Mouse (Mus musculus): ENCODE results near the gene Ucn. TPM values are rescaled to one million over a fixed set of nuclear protein-coding genes. Genes with fewer than 3 reads are reported as not detected.
A peak's percentile ranks its signal among the peaks of the same experiment; 100 is the strongest.

Gene Ucn
- polyA plus RNA-seq, 1 experiment from 2014 or later = not detected

DNA sequence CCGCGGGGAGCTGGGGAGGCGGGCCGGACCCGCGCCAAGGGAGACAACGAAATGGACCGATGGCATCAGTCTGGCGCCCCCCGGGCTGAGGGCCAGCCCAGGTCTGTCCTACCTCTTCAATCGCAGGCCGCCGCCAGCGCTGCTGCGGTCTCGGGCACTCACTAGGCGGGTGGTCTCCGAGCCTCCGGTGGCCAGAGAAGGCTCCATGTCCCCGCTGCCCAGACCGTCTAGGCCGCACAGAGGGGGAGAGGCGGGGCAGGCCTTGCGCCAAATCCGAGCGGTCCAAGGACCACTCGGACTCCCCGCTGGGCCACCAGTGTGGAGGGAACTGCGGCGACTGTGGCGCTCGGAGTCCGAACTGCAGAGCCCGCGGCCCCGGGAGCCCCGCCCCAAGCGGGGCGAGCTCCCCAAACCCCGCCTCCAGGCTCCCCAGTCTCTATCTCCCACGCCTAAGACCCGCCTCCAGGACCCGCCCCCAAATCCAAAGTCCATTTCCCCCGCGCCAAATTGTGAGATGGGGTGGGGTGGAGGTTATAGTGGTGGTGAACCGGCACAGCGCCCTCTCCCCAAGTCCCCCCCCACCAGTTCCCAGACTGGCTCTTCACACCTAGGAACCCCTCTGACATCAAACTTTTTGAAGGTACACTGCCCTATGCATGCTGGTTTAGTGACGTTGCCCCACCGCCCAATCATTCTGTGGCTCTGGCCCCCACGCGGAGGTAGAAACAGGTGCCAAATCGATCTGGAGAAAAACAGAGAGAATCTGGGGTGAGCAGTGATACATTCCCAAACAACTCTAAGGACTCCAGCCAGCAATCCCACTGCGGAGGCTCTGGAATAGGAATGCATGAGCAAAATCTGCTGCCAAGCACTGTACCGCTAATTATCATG, 45.2 kb downstream of the Ucn start:
- Histone ChIP-seq H3K4me2 (ENCODE audit: low read depth, low read length) (peak overlapping the region; percentile 88), H3K4me3 (ENCODE audit: low read length) (peak overlapping the region; percentile 56), H3K9ac (ENCODE audit: low read depth, low read length) (peak overlapping the region; percentile 55), H3K9me3 (ENCODE audit: control insufficient read depth, low read length) (no peaks in the 10 kb centered on the region), H3K36me3 (ENCODE audit: control insufficient read depth, insufficient read depth, low read length) (no peaks in the 10 kb centered on the region; the same call in 1 of the 2 replicates), H3K27me3 (replicated peaks; ENCODE audit: control insufficient read depth, insufficient read depth, low read length) (peaks cover 88% of the 10 kb centered on the region), H3K4me1 (ENCODE audit: control insufficient read depth, insufficient read depth, low read length) (peaks cover 31% of the 10 kb centered on the region), H3K27ac (ENCODE audit: low read length) (no peak overlapping the region)
- peak; percentile 87 for ATAC-seq
- under 1% methylated on average over 50 of the region's 54 CpGs for WGBS

DNA sequence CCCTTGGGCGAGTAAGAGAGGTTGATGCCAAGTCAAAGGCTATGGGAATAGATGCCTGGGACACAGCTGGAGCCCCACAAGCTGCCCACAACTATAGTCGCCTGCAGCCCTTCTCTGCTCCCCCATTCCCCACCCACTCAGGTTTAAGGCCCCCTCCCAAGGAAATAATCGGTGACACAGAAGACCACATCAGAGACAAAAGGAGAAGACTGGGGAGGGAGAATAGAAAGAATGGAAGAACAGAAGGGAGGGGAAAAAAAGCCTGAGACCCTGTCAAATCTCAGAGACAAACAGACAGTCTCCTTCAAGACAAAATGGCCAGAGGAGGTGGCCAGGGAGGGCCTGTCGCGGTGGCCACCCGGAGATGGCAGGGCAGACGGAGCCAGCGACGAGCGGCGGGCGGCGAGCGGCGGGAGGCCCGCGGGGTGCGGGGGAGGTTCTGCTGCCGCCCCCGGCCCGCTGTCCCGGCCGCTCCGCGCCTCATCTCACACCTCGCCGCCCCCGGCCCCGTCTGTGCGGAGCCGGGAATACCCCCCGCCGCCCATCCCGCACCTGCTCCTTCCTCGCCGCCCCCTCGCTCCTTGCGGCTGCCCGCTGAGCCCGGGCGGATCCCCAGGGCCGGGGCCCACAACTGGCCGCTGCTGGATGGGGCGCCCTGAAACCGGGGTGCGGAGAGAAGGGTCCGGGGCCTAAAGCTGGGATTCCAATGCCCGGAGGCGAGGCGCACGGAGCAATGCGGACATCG, 46.2 kb downstream of the Ucn start:
- peaks cover 31% of the 10 kb centered on the region for H3K4me1 ChIP-seq (ENCODE audit: control insufficient read depth, insufficient read depth, low read length)
- H3K36me3 ChIP-seq (ENCODE audit: control insufficient read depth, insufficient read depth, low read length) = no peaks in the 10 kb centered on the region; the same call in 1 of the 2 replicates
- peak overlapping the region; percentile 56 for H3K4me3 ChIP-seq (ENCODE audit: low read length)

More for the DNA sequence above, 46.2 kb downstream of the Ucn start:
- Histone ChIP-seq H3K9ac (ENCODE audit: low read depth, low read length) (peak overlapping the region; percentile 55; the same call in 1 of the 2 replicates), H3K4me2 (ENCODE audit: low read depth, low read length) (peak overlapping the region; percentile 88), H3K9me3 (ENCODE audit: control insufficient read depth, low read length) (no peaks in the 10 kb centered on the region), H3K27ac (ENCODE audit: low read length) (no peak overlapping the region), H3K27me3 (replicated peaks; ENCODE audit: control insufficient read depth, insufficient read depth, low read length) (peaks cover 82% of the 10 kb centered on the region)
- no peak for ATAC-seq
- 4% methylated on average over 31 of the region's 53 CpGs for WGBS

Other genes with a start within 250 kb of the Ucn start
- 459 and 477 TPM in 2 replicates for gene Ost4, start 231.0 kb downstream of the Ucn start, polyA plus RNA-seq (2015; fragmentation: Nextera tagmentation; extraction: Ambion mirVana)
- gene Emilin1, start 225.4 kb downstream of the Ucn start, polyA plus RNA-seq (2015; fragmentation: Nextera tagmentation; extraction: Ambion mirVana) = 173 and 177 TPM in 2 replicates
- gene Khk, start 217.4 kb downstream of the Ucn start, polyA plus RNA-seq (2015; fragmentation: Nextera tagmentation; extraction: Ambion mirVana) = 26.9 and 32.5 TPM in 2 replicates
- 67.0 and 88.7 TPM in 2 replicates for gene Cgref1, start 193.2 kb downstream of the Ucn start, polyA plus RNA-seq (2015; fragmentation: Nextera tagmentation; extraction: Ambion mirVana)
- gene Preb, start 178.5 kb downstream of the Ucn start, polyA plus RNA-seq (2015; fragmentation: Nextera tagmentation; extraction: Ambion mirVana) = 222 and 227 TPM in 2 replicates
- 3.3 and 4.2 TPM in 2 replicates for gene Tcf23, start 170.2 kb downstream of the Ucn start, polyA plus RNA-seq (2015; fragmentation: Nextera tagmentation; extraction: Ambion mirVana)
- 180 and 190 TPM in 2 replicates for gene Atraid, start 90.5 kb downstream of the Ucn start, polyA plus RNA-seq (2015; fragmentation: Nextera tagmentation; extraction: Ambion mirVana)
- 18.8 TPM in 2 replicates for gene Slc5a6, start 89.9 kb downstream of the Ucn start, polyA plus RNA-seq (2015; fragmentation: Nextera tagmentation; extraction: Ambion mirVana)
- gene Cad, start 84.0 kb downstream of the Ucn start, polyA plus RNA-seq (2015; fragmentation: Nextera tagmentation; extraction: Ambion mirVana) = 16.8 and 18.2 TPM in 2 replicates
- gene Dnajc5g, start 32.5 kb downstream of the Ucn start, polyA plus RNA-seq (2015; fragmentation: Nextera tagmentation; extraction: Ambion mirVana) = not detected in 2 replicates
- 0.12 and 0.15 TPM in 2 replicates for gene Slc30a3, start 30.6 kb downstream of the Ucn start, polyA plus RNA-seq (2015; fragmentation: Nextera tagmentation; extraction: Ambion mirVana)
- gene Trim54, start 22.1 kb downstream of the Ucn start, polyA plus RNA-seq (2015; fragmentation: Nextera tagmentation; extraction: Ambion mirVana) = not detected in 2 replicates
- gene Mpv17, start 15.4 kb upstream of the Ucn start, polyA plus RNA-seq (2015; fragmentation: Nextera tagmentation; extraction: Ambion mirVana) = 80.3 and 84.4 TPM in 2 replicates
- 1.1 TPM in 2 replicates for gene Gm29609, start 41.1 kb upstream of the Ucn start, polyA plus RNA-seq (2015; fragmentation: Nextera tagmentation; extraction: Ambion mirVana)
- 56.4 and 60.3 TPM in 2 replicates for gene Gtf3c2, start 41.3 kb upstream of the Ucn start, polyA plus RNA-seq (2015; fragmentation: Nextera tagmentation; extraction: Ambion mirVana)
- gene Snx17, start 54.4 kb upstream of the Ucn start, polyA plus RNA-seq (2015; fragmentation: Nextera tagmentation; extraction: Ambion mirVana) = 143 and 149 TPM in 2 replicates
- gene Eif2b4, start 54.6 kb upstream of the Ucn start, polyA plus RNA-seq (2015; fragmentation: Nextera tagmentation; extraction: Ambion mirVana) = 67.1 and 67.6 TPM in 2 replicates
- gene Zfp513, start 63.5 kb upstream of the Ucn start, polyA plus RNA-seq (2015; fragmentation: Nextera tagmentation; extraction: Ambion mirVana) = 5.5 and 6.0 TPM in 2 replicates
- gene Ppm1g, start 81.9 kb upstream of the Ucn start, polyA plus RNA-seq (2015; fragmentation: Nextera tagmentation; extraction: Ambion mirVana) = 110 and 122 TPM in 2 replicates
- 132 and 140 TPM in 2 replicates for gene Nrbp1, start 102.0 kb upstream of the Ucn start, polyA plus RNA-seq (2015; fragmentation: Nextera tagmentation; extraction: Ambion mirVana)
- gene Gm9970, start 102.4 kb upstream of the Ucn start, polyA plus RNA-seq (2015; fragmentation: Nextera tagmentation; extraction: Ambion mirVana) = 0.27 TPM in 1 of 2 replicates, not detected in the other
- 70.1 and 71.1 TPM in 2 replicates for gene Krtcap3, start 112.9 kb upstream of the Ucn start, polyA plus RNA-seq (2015; fragmentation: Nextera tagmentation; extraction: Ambion mirVana)
- 19.5 and 21.5 TPM in 2 replicates for gene Ift172, start 152.3 kb upstream of the Ucn start, polyA plus RNA-seq (2015; fragmentation: Nextera tagmentation; extraction: Ambion mirVana)
- 18.3 and 19.3 TPM in 2 replicates for gene Fndc4, start 157.3 kb upstream of the Ucn start, polyA plus RNA-seq (2015; fragmentation: Nextera tagmentation; extraction: Ambion mirVana)
- gene Gckr, start 158.6 kb upstream of the Ucn start, polyA plus RNA-seq (2015; fragmentation: Nextera tagmentation; extraction: Ambion mirVana) = 0.80 and 1.2 TPM in 2 replicates

Data from intestine, embryonic 16.5 days (tissue).